Mouse (Mus musculus) hindbrain, embryonic 14.5 days (tissue): ENCODE data around the gene Gm21972. TPM values are rescaled to one million over a fixed set of nuclear protein-coding genes. Genes with fewer than 3 reads are reported as not detected.

Source experiments
- ATAC-seq: fragments of 200-750 bp; cut with Nextera tagmentation; 2 replicates; pipeline ENCODE4 v1.8.0; 2017; ENCODE audit warnings: moderate number of reproducible peaks, mild to moderate bottlenecking, moderate TSS enrichment, moderate library complexity; ENCODE audit not compliant: low FRiP score
- DNase-seq: peaks from one replicate; pipeline ENCODE4 v3.0.0-alpha.2; 2015; ENCODE audit warnings: low spot score
- H3K27ac ChIP-seq: fragments of 300-500 bp; sonication (generic); 2 replicates; pipeline ENCODE4 v1.5.1; 2014; ENCODE audit warnings: mild to moderate bottlenecking, moderate library complexity
- H3K27me3 ChIP-seq: fragments of 300-500 bp; sonication (generic); 2 replicates; pipeline ENCODE4 v1.6.1; 2014; ENCODE audit warnings: mild to moderate bottlenecking, low read length, mixed read lengths; ENCODE audit not compliant: control insufficient read depth, insufficient read depth
- H3K36me3 ChIP-seq: fragments of 300-500 bp; sonication (generic); replicated peaks from 2 replicates; pipeline ENCODE4 v1.6.1; 2014; ENCODE audit not compliant: control insufficient read depth, insufficient read depth
- H3K4me1 ChIP-seq: fragments of 300-500 bp; sonication (generic); replicated peaks from 2 replicates; pipeline ENCODE4 v1.6.1; 2014; ENCODE audit warnings: antibody characterized with exemption, low read length, mixed read lengths; ENCODE audit not compliant: control insufficient read depth, insufficient read depth
- H3K4me2 ChIP-seq: fragments of 300-500 bp; sonication (generic); replicated peaks from 2 replicates; pipeline ENCODE4 v1.6.1; 2014; ENCODE audit warnings: mild to moderate bottlenecking, moderate library complexity
- H3K4me3 ChIP-seq: fragments of 300-500 bp; sonication (generic); replicated peaks from 2 replicates; pipeline ENCODE4 v1.5.1; 2014; ENCODE audit warnings: mild to moderate bottlenecking, low read length
- H3K9ac ChIP-seq: fragments of 300-500 bp; sonication (generic); 2 replicates; pipeline ENCODE4 v1.6.1; 2014
- H3K9me3 ChIP-seq: fragments of 300-500 bp; sonication (generic); 2 replicates; pipeline ENCODE4 v1.6.1; 2016; ENCODE audit warnings: low read length; ENCODE audit not compliant: control insufficient read depth
- WGBS: fragments of 180-500 bp; shearing (Covaris S2); extraction: QIAGEN DNeasy Blood & Tissue Kit; methylation state at CpG from one replicate; pipeline ENCODE4 v1.1.7; 2014; 5-methylcytosine and 5-hydroxymethylcytosine counted together
- polyA plus RNA-seq: library from polyadenylated mRNA; unstranded; fragments of >200 nt; fragmentation: Nextera tagmentation; extraction: Ambion mirVana; gene quantifications from 2 replicates; pipeline ENCODE4 v1.2.1, GENCODE M21; 2014

Gene Gm21972
- polyA plus RNA-seq, 1 experiment from 2014 or later, result 0.90 TPM

DNA sequence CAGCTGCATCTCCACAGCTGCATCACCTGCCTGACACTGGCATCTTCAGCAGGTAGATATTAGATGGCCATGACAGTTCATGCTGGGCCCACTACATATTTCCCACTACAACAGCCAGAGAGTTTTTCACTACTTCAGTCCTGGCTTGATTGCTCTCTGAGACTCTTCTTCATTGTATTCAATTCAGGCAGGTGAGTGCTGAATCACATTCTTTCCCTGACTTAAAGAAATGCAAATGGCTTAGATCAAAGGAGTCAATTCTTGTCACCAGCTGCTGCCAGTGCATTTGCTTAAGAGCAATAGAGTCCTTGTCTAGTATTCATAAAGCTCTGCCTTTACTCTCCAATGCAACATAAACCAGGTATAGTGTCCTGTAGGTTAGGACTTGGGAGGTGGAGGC lies 67.9 kb downstream of the Gm21972 start:
- ATAC-seq, result no peak
- Histone ChIP-seq H3K4me3 (no peak overlapping the region), H3K4me2 (no peak overlapping the region), H3K4me1 (no peaks in the 10 kb centered on the region), H3K36me3 (peaks cover 99% of the 10 kb centered on the region), H3K27ac (no peak overlapping the region), H3K9me3 (no peaks in the 10 kb centered on the region), H3K27me3 (no peaks in the 10 kb centered on the region), H3K9ac (no peak overlapping the region)
- no peak for DNase-seq

DNA sequence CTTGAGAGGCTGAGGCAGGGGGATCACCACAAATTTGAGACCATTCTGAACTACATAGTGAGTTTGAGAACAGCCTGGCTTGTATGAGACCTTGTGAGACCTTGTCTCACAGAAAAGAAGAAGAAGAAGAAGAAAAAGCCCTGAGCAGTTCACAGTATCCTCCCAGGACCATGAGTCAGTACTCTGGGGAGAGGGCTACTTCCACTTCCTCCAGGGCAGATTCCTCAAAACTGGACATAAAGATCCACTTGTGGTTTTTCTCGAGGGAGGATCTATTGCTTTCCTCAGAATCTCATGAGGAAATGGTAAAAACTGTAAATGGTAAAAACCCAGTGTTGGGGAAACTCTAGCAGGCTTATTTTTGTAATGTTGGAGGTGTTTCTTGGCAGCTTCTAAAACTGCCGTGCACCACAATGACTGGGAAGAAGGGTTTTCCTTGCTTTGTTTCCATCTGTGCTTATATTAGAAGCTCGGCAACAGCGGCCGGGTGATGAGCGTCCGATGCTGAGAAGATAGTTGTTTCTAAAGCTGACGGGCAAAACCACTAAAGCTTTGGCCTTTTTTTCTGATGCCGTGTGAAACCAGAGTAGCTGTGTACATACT lies 69.3 kb downstream of the Gm21972 start:
- no peak overlapping the region for H3K9ac ChIP-seq
- H3K4me3 ChIP-seq, result no peak overlapping the region
- H3K9me3 ChIP-seq, result no peaks in the 10 kb centered on the region
- H3K27ac ChIP-seq, result no peak overlapping the region
- 89% methylated on average over 9 of the region's 9 CpGs for WGBS
- H3K36me3 ChIP-seq, result peaks cover 97% of the 10 kb centered on the region
- no peak for ATAC-seq
- no peaks in the 10 kb centered on the region for H3K27me3 ChIP-seq
- H3K4me1 ChIP-seq, result no peaks in the 10 kb centered on the region
- H3K4me2 ChIP-seq, result no peak overlapping the region
- DNase-seq, result no peak

- Histone ChIP-seq H3K4me3 (no peak overlapping the region), H3K9ac (no peak overlapping the region), H3K27ac (no peak overlapping the region), H3K9me3 (no peaks in the 10 kb centered on the region), H3K4me2 (no peak overlapping the region), H3K36me3 (peaks cover 84% of the 10 kb centered on the region), H3K27me3 (no peaks in the 10 kb centered on the region), H3K4me1 (no peaks in the 10 kb centered on the region)
- WGBS, result 90% methylated on average over 7 of the region's 7 CpGs
- no peak for ATAC-seq
- DNase-seq, result no peak
These were observed 77.2 kb downstream of the Gm21972 start for GRCm38 (mm10) chr1:86210676-86211075.

GRCm38 (mm10) chr1:86211498-86211897 lies 78.1 kb downstream of the Gm21972 start:
- Histone ChIP-seq H3K36me3 (peaks cover 81% of the 10 kb centered on the region), H3K9ac (no peak overlapping the region), H3K4me3 (no peak overlapping the region), H3K27ac (no peak overlapping the region), H3K4me2 (no peak overlapping the region), H3K9me3 (no peaks in the 10 kb centered on the region), H3K4me1 (no peaks in the 10 kb centered on the region), H3K27me3 (no peaks in the 10 kb centered on the region)
- no peak for ATAC-seq
- WGBS, result 95% methylated on average over 1 of the region's 1 CpGs
- no peak for DNase-seq

Other genes with a start within 250 kb of the Gm21972 start
- 124 and 127 TPM in 2 replicates for gene Itm2c, start 239.4 kb upstream of the Gm21972 start, polyA plus RNA-seq
- gene 4933407L21Rik, start 205.2 kb upstream of the Gm21972 start, polyA plus RNA-seq, result 4.8 and 7.5 TPM in 2 replicates
- 0.09 and 0.13 TPM in 2 replicates for gene Gpr55, start 172.6 kb upstream of the Gm21972 start, polyA plus RNA-seq
- gene Spata3, start 116.8 kb upstream of the Gm21972 start, polyA plus RNA-seq, result 0.31 TPM in 2 replicates
- 8.6 and 12.7 TPM in 2 replicates for gene 2810459M11Rik, start 87.8 kb upstream of the Gm21972 start, polyA plus RNA-seq
- 194 and 211 TPM in 2 replicates for gene Psmd1, start 69.2 kb upstream of the Gm21972 start, polyA plus RNA-seq
- gene Htr2b, start 21.7 kb upstream of the Gm21972 start, polyA plus RNA-seq, result 0.09 and 0.44 TPM in 2 replicates
- 32.3 and 33.0 TPM in 2 replicates for gene Armc9, start 21.1 kb downstream of the Gm21972 start, polyA plus RNA-seq
- gene B3gnt7, start 169.2 kb downstream of the Gm21972 start, polyA plus RNA-seq, result 7.5 and 8.3 TPM in 2 replicates
- 144 and 145 TPM in 2 replicates for gene Ncl, start 225.8 kb downstream of the Gm21972 start, polyA plus RNA-seq